Mouse (Mus musculus) liver, postnatal 0 days (tissue): Measurements from ENCODE around the gene Bbof1.

ENCODE experiments used
- CTCF ChIP-seq: sonication (generic); IDR thresholded peaks from 2 replicates; pipeline ENCODE4 v1.5.1; 2016; ENCODE audit warnings: antibody characterized with exemption, low read depth
- EP300 ChIP-seq: IDR thresholded peaks from 2 replicates; pipeline ENCODE4 v1.6.1; 2016; ENCODE audit warnings: antibody characterized with exemption, low read depth, mild to moderate bottlenecking

GRCm38 (mm10) chr12:84384644-84385081 is 24.2 kb upstream of the Bbof1 start:
- TF ChIP-seq CTCF (no peak), EP300 (peak; percentile 60; the same call in 1 of the 2 replicates)
